ENCODE assay signal across 12 mouse cellular contexts in genomic region chr2:49712336-49712887, GRCm38 (mm10).
A peak's percentile ranks its signal among the peaks of the same experiment; 100 is the strongest.
DNase-seq lines count a peak whose midpoint lies in the region; ATAC-seq and TF ChIP-seq lines count a peak whose summit lies in the region.
"Had no signal": no experiment of that assay in that cellular context is flagged by ENCODE, and none has a peak within 500 bp of the region (broad histone marks: within the 10 kb centered on the region; RNA-seq: fewer than 3 reads in every experiment).

No protein-coding gene starts in this region.

- H3K36me3 ChIP-seq in heart, adult 2 months (ENCODE audit: control insufficient read depth, insufficient read depth, low read length): no peaks in the 10 kb centered on the region
- H3K36me3 ChIP-seq in lung, postnatal 0 days (ENCODE audit: insufficient read depth, low read length): no peaks in the 10 kb centered on the region
- H3K36me3 ChIP-seq in stomach, postnatal 0 days (ENCODE audit: control insufficient read depth, insufficient read depth, low read length): no peaks in the 10 kb centered on the region

- 0 out of 2 replicates have a peak, but pooled peaks have one; percentile 6 for TF ChIP-seq CTCF in heart, adult 2 months (IDR thresholded peaks at IDR 0.05)
- TF ChIP-seq CTCF in lung, postnatal 0 days (IDR thresholded peaks at IDR 0.05): peak; percentile 21; the same call in 1 of the 2 replicates
- peak; percentile 42; the same call in 1 of the 2 replicates for TF ChIP-seq CTCF in stomach, postnatal 0 days (IDR thresholded peaks at IDR 0.05; ENCODE audit: low read depth)

- no peak overlapping the region for H3K4me3 ChIP-seq in heart, adult 2 months
- no peak overlapping the region for H3K4me3 ChIP-seq in lung, postnatal 0 days (ENCODE audit: low read depth, low read length)
- H3K4me3 ChIP-seq in stomach, postnatal 0 days (ENCODE audit: low read depth, low read length): no peak overlapping the region
- H3K4me3 ChIP-seq: limb, embryonic 12.5 days had no signal

- 58% methylated on average over 7 of the region's 7 CpGs for WGBS in heart, adult 2 months
- WGBS in lung, postnatal 0 days: 61% methylated on average over 7 of the region's 7 CpGs
- WGBS in stomach, postnatal 0 days: 72% methylated on average over 7 of the region's 7 CpGs

- no peak overlapping the region for H3K27ac ChIP-seq in heart, adult 2 months
- H3K27ac ChIP-seq in lung, postnatal 0 days (ENCODE audit: low read length): no peak overlapping the region
- H3K27ac ChIP-seq in stomach, postnatal 0 days (replicated peaks): no peak overlapping the region
- H3K27ac ChIP-seq: limb, embryonic 12.5 days had no signal

- no peak for DNase-seq in heart, adult 2 months
- no peak for DNase-seq in heart, adult 9 months (ENCODE audit: low spot score in 2 of 2)
- no peak for DNase-seq in lung, postnatal 0 days (ENCODE audit: low spot score)
- no peak for DNase-seq in lung, postnatal 14 days
- DNase-seq in adipocyte (ENCODE audit: low spot score): peak; percentile 18
- DNase-seq in stomach, postnatal 0 days (ENCODE audit: low spot score): no peak
- DNase-seq in right cerebral cortex, adult 18-20 months: no peak
- DNase-seq: adrenal gland, postnatal 10 days; heart, postnatal 10 days; kidney, postnatal 14 days had no signal

- H3K9me3 ChIP-seq in lung, postnatal 0 days (ENCODE audit: low read length): no peaks in the 10 kb centered on the region
- no peaks in the 10 kb centered on the region for H3K9me3 ChIP-seq in stomach, postnatal 0 days (ENCODE audit: control insufficient read depth, low read length)
- H3K9me3 ChIP-seq: limb, embryonic 12.5 days had no signal

- no peak for TF ChIP-seq EP300 in heart, adult 2 months (IDR thresholded peaks at IDR 0.05; ENCODE audit: insufficient read depth, low read depth, low read length)
- no peak for TF ChIP-seq EP300 in lung, postnatal 0 days (IDR thresholded peaks at IDR 0.05)
- no peak for TF ChIP-seq EP300 in stomach, postnatal 0 days (optimal IDR thresholded peaks at IDR 0.05)

- H3K4me2 ChIP-seq in lung, postnatal 0 days (replicated peaks; ENCODE audit: low read depth, low read length): no peak overlapping the region
- no peak overlapping the region for H3K4me2 ChIP-seq in stomach, postnatal 0 days (replicated peaks; ENCODE audit: low read depth)
- H3K4me2 ChIP-seq: limb, embryonic 12.5 days had no signal

- ATAC-seq in lung, postnatal 0 days: no peak
- ATAC-seq in stomach, postnatal 0 days (ENCODE audit: low FRiP score, low TSS enrichment): no peak
- ATAC-seq: inflammation-experienced regulatory T-cells, adult 6 months had no signal

- intact Hi-C loops in heart, adult 2 months (cut with DNase I): loop anchor here (5.0 kb wide), 1 partner anchor 265 kb away; no protein-coding TSS in a partner anchor

- TF ChIP-seq POLR2A in heart, adult 2 months (IDR thresholded peaks at IDR 0.05; ENCODE audit: insufficient read depth, low read depth, low read length): no peak

- H3K27me3 ChIP-seq in heart, adult 2 months (ENCODE audit: control insufficient read depth, insufficient read depth, low read length): no peaks in the 10 kb centered on the region
- no peaks in the 10 kb centered on the region for H3K27me3 ChIP-seq in lung, postnatal 0 days (replicated peaks; ENCODE audit: insufficient read depth, low read length)
- H3K27me3 ChIP-seq in stomach, postnatal 0 days (ENCODE audit: control insufficient read depth, insufficient read depth, low read length): no peaks in the 10 kb centered on the region
- H3K27me3 ChIP-seq: limb, embryonic 12.5 days had no signal

- no peaks in the 10 kb centered on the region for H3K79me2 ChIP-seq in heart, adult 2 months (replicated peaks; ENCODE audit: control insufficient read depth, insufficient read depth, low read length)

- H3K9ac ChIP-seq in heart, adult 2 months (ENCODE audit: low read depth, low read length): no peak overlapping the region
- H3K9ac ChIP-seq in lung, postnatal 0 days (replicated peaks; ENCODE audit: low read depth): no peak overlapping the region
- H3K9ac ChIP-seq in stomach, postnatal 0 days (ENCODE audit: low read length): no peak overlapping the region
- H3K9ac ChIP-seq: limb, embryonic 12.5 days had no signal

- no peaks in the 10 kb centered on the region for H3K4me1 ChIP-seq in heart, adult 2 months (ENCODE audit: control insufficient read depth, insufficient read depth, low read length)
- H3K4me1 ChIP-seq in lung, postnatal 0 days (ENCODE audit: insufficient read depth, low read depth, low read length): no peaks in the 10 kb centered on the region
- no peaks in the 10 kb centered on the region for H3K4me1 ChIP-seq in stomach, postnatal 0 days (replicated peaks; ENCODE audit: control insufficient read depth, insufficient read depth)
